Mouse (Mus musculus) brown adipose tissue, adult 24 weeks (tissue): ENCODE results near the gene Ntn5. TPM values are rescaled to one million over a fixed set of nuclear protein-coding genes. Genes with fewer than 3 reads are reported as not detected.

Source experiments
- H3K27ac ChIP-seq: fragments of 200-500 bp; replicated peaks from 2 replicates; pipeline ENCODE4 v1.5.1; 2012; ENCODE audit warnings: low read depth, mild to moderate bottlenecking, low read length
- H3K4me1 ChIP-seq: fragments of 200-500 bp; 2 replicates; pipeline ENCODE4 v1.6.1; 2012; ENCODE audit warnings: low read length, mixed read lengths; ENCODE audit not compliant: control insufficient read depth, insufficient read depth, insufficient read length
- H3K4me3 ChIP-seq: fragments of 200-500 bp; 2 replicates; pipeline ENCODE4 v1.5.1; 2012; ENCODE audit warnings: low read depth, mild to moderate bottlenecking, low read length, moderate library complexity; ENCODE audit not compliant: insufficient read depth
- polyA plus RNA-seq: library from polyadenylated mRNA; stranded (reverse); fragments of >200 nt; gene quantifications from 2 replicates; pipeline ENCODE4 v1.2.4, GENCODE M21; 2012; ENCODE audit not compliant: missing spikeins, insufficient read depth, insufficient read length

Gene Ntn5
- polyA plus RNA-seq, 1 experiment = not detected

GRCm38 (mm10) chr7:45733477-45733876 is 49.7 kb downstream of the Ntn5 start:
- Histone ChIP-seq H3K4me3 (no peak overlapping the region), H3K27ac (no peak overlapping the region), H3K4me1 (peaks cover 4% of the 10 kb centered on the region)

- no peak overlapping the region for H3K27ac ChIP-seq
- H3K4me1 ChIP-seq = no peaks in the 10 kb centered on the region
- no peak overlapping the region for H3K4me3 ChIP-seq
Observed at GRCm38 (mm10) chr7:45739162-45739763, 55.4 kb downstream of the Ntn5 start.

GRCm38 (mm10) chr7:45739820-45740219 is 56.0 kb downstream of the Ntn5 start:
- Histone ChIP-seq H3K4me1 (no peaks in the 10 kb centered on the region), H3K27ac (no peak overlapping the region), H3K4me3 (no peak overlapping the region)

- Histone ChIP-seq H3K4me1 (no peaks in the 10 kb centered on the region), H3K4me3 (peak overlapping the region; percentile 44; the same call in 1 of the 2 replicates), H3K27ac (no peak overlapping the region)
Observed at GRCm38 (mm10) chr7:45741308-45741707, 57.5 kb downstream of the Ntn5 start.

GRCm38 (mm10) chr7:45741777-45742176 is 58.0 kb downstream of the Ntn5 start:
- Histone ChIP-seq H3K4me3 (peak overlapping the region; percentile 44), H3K27ac (no peak overlapping the region), H3K4me1 (no peaks in the 10 kb centered on the region)

GRCm38 (mm10) chr7:45742338-45742737 is 58.5 kb downstream of the Ntn5 start:
- H3K4me3 ChIP-seq = peak overlapping the region; percentile 44
- H3K4me1 ChIP-seq = no peaks in the 10 kb centered on the region
- no peak overlapping the region for H3K27ac ChIP-seq

Other genes with a start within 250 kb of the Ntn5 start
- gene Gys1, start 249.2 kb upstream of the Ntn5 start, polyA plus RNA-seq = 90.6 and 112 TPM in 2 replicates
- 75.4 and 79.6 TPM in 2 replicates for gene Ruvbl2, start 245.9 kb upstream of the Ntn5 start, polyA plus RNA-seq
- gene Ftl1, start 224.1 kb upstream of the Ntn5 start, polyA plus RNA-seq = 1,179 and 1,214 TPM in 2 replicates
- 20.1 and 26.9 TPM in 2 replicates for gene Bax, start 217.1 kb upstream of the Ntn5 start, polyA plus RNA-seq
- gene Tulp2, start 202.1 kb upstream of the Ntn5 start, polyA plus RNA-seq = not detected in 2 replicates
- 6.9 TPM in 1 of 2 replicates, not detected in the other for gene Gm45808, start 197.2 kb upstream of the Ntn5 start, polyA plus RNA-seq
- 145 and 190 TPM in 2 replicates for gene Dhdh, start 195.2 kb upstream of the Ntn5 start, polyA plus RNA-seq
- gene Nucb1, start 173.6 kb upstream of the Ntn5 start, polyA plus RNA-seq = 78.6 and 108 TPM in 2 replicates
- 12.6 and 24.6 TPM in 2 replicates for gene Ppp1r15a, start 157.8 kb upstream of the Ntn5 start, polyA plus RNA-seq
- gene Plekha4, start 157.7 kb upstream of the Ntn5 start, polyA plus RNA-seq = 1.9 and 3.3 TPM in 2 replicates
- not detected in 2 replicates for gene Hsd17b14, start 129.1 kb upstream of the Ntn5 start, polyA plus RNA-seq
- 82.0 and 135 TPM in 2 replicates for gene Bcat2, start 113.9 kb upstream of the Ntn5 start, polyA plus RNA-seq
- gene Fgf21, start 68.5 kb upstream of the Ntn5 start, polyA plus RNA-seq = 2.0 TPM in 1 of 2 replicates, not detected in the other
- not detected in 2 replicates for gene Fut1, start 66.7 kb upstream of the Ntn5 start, polyA plus RNA-seq
- gene Izumo1, start 62.2 kb upstream of the Ntn5 start, polyA plus RNA-seq = 0.63 TPM in 1 of 2 replicates, not detected in the other
- gene Rasip1, start 56.5 kb upstream of the Ntn5 start, polyA plus RNA-seq = 4.3 and 9.3 TPM in 2 replicates
- gene Mamstr, start 44.0 kb upstream of the Ntn5 start, polyA plus RNA-seq = 1.5 TPM in 1 of 2 replicates, not detected in the other
- gene Fut2, start 17.6 kb upstream of the Ntn5 start, polyA plus RNA-seq = not detected in 2 replicates
- gene Sec1, start 10.4 kb downstream of the Ntn5 start, polyA plus RNA-seq = not detected in 2 replicates
- gene Car11, start 15.8 kb downstream of the Ntn5 start, polyA plus RNA-seq = 12.1 and 17.1 TPM in 2 replicates
- 23.3 and 31.5 TPM in 2 replicates for gene Dbp, start 21.1 kb downstream of the Ntn5 start, polyA plus RNA-seq
- gene Rpl18, start 31.4 kb downstream of the Ntn5 start, polyA plus RNA-seq = 445 and 504 TPM in 2 replicates
- gene Sphk2, start 34.0 kb downstream of the Ntn5 start, polyA plus RNA-seq = 9.2 and 9.9 TPM in 2 replicates
- not detected in 2 replicates for gene Fam83e, start 37.2 kb downstream of the Ntn5 start, polyA plus RNA-seq
- gene Spaca4, start 41.8 kb downstream of the Ntn5 start, polyA plus RNA-seq = not detected in 2 replicates
- gene Lmtk3, start 99.7 kb downstream of the Ntn5 start, polyA plus RNA-seq = 0.36 and 0.46 TPM in 2 replicates
- 0.87 and 1.1 TPM in 2 replicates for gene Sult2b1, start 100.6 kb downstream of the Ntn5 start, polyA plus RNA-seq
- gene Cyth2, start 130.6 kb downstream of the Ntn5 start, polyA plus RNA-seq = 39.1 and 45.5 TPM in 2 replicates
- gene Kcnj14, start 140.8 kb downstream of the Ntn5 start, polyA plus RNA-seq = 1.1 TPM in 1 of 2 replicates, not detected in the other
- gene Grwd1, start 146.9 kb downstream of the Ntn5 start, polyA plus RNA-seq = 5.5 and 6.6 TPM in 2 replicates
- 95.6 and 96.1 TPM in 2 replicates for gene Kdelr1, start 188.8 kb downstream of the Ntn5 start, polyA plus RNA-seq
- not detected in 2 replicates for gene Grin2d, start 194.4 kb downstream of the Ntn5 start, polyA plus RNA-seq
- not detected in 2 replicates for gene Syngr4, start 212.7 kb downstream of the Ntn5 start, polyA plus RNA-seq
- 151 and 189 TPM in 2 replicates for gene Tmem143, start 212.9 kb downstream of the Ntn5 start, polyA plus RNA-seq
- gene Emp3, start 237.4 kb downstream of the Ntn5 start, polyA plus RNA-seq = 18.1 and 29.0 TPM in 2 replicates
- gene Ccdc114, start 240.1 kb downstream of the Ntn5 start, polyA plus RNA-seq = 1.2 and 1.7 TPM in 2 replicates